Mouse (Mus musculus): ENCODE data around the gene Tmem242.

Gene Tmem242

GRCm38 (mm10) chr17:5377151-5377929 is 62.7 kb downstream of the Tmem242 start:
- DNase-seq (ENCODE audit: low read depth, low spot score), result no peak

- DNase-seq (ENCODE audit: low read depth, low spot score), result no peak
Measured at GRCm38 (mm10) chr17:5372951-5373350, 67.1 kb downstream of the Tmem242 start.

GRCm38 (mm10) chr17:5371521-5371920 is 68.5 kb downstream of the Tmem242 start:
- DNase-seq (ENCODE audit: low read depth, low spot score), result no peak

- DNase-seq (ENCODE audit: low read depth, low spot score), result no peak
Measured at GRCm38 (mm10) chr17:5371032-5371431, 69.0 kb downstream of the Tmem242 start.

GRCm38 (mm10) chr17:5365992-5366398 is 74.1 kb downstream of the Tmem242 start:
- DNase-seq (ENCODE audit: low read depth, low spot score), result no peak

Data from 3T3-L1 (cell line).